Mouse (Mus musculus) layer of hippocampus, postnatal 14 days (tissue): Measurements from ENCODE around the gene Tiam1. TPM values are rescaled to one million over a fixed set of nuclear protein-coding genes. Genes with fewer than 3 reads are reported as not detected.

Source experiments
- DNase-seq, 2 experiments: peaks; one replicate each; pipeline ENCODE4 v3.0.0; 2021 to 2022; ENCODE audit warnings: low spot score in 2 of 2, mixed read lengths in 1 of 2
- total RNA-seq, 2 experiments: library from RNA; stranded (reverse); gene quantifications; 2 replicates each; pipeline ENCODE4 v1.2.3; 2021

Tiam1 gene
- total RNA-seq, 2 experiments from 2014 or later, result 72.9 to 90.5 TPM

DNA sequence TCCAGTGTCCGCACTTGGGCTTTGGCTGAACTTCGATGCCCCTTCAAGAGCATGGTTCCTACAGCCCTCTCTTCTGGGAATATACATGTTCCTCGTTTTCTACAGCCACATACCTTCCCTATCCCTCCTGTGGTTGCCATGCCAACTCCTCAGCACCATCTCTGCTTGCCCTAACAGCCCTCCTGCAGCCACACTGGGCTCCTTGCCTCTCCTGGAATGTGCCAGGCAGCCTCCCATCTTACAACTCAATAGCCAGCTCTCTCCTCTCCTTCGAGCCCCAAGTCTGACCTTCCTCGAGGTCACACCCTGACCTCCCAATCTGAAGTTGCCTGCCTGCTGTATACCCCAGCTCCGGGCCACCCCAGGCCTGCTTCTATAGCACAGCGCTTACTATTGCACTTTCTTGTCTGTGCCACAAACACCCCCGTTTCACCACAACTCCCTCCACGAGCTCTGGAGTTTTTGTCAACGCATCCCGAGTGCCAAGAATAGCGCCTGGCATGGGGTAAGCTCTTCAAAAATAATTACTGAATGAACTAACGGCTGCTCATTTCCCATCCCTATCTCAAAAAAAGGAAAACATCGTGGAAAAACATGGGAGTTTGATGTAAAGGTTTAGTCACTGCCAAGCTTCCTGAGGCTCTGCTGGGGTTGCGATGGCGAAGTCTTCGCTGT is 252.9 kb downstream of the Tiam1 start:
- DNase-seq, result no peak

DNA sequence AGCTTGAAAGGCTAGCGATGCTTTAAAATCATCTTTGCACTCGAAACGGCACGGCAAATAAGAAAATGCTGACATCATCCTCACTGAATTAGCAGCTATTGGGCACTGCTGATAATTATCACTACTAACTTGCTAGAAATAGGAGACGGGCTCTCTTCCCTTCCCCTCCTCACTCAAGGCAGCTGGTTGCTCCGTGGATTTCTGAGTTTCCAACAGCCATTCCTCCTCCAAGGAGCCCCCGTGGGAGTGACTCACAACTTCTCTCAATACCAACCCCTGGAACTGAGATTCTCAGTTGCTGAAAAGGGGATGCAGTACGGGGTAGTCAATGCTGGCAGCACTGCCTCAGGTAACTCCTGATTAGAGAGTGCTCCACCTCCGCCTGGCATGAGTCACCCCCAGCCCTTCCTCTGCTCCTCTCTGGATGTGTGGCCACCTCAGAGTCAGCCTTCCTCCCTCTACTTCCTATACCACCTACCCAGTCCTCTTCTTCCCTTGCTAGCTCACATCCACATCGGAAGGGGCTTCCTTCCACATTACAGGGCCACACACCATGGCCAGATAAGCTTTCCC is 253.6 kb downstream of the Tiam1 start:
- no peak for DNase-seq

DNA sequence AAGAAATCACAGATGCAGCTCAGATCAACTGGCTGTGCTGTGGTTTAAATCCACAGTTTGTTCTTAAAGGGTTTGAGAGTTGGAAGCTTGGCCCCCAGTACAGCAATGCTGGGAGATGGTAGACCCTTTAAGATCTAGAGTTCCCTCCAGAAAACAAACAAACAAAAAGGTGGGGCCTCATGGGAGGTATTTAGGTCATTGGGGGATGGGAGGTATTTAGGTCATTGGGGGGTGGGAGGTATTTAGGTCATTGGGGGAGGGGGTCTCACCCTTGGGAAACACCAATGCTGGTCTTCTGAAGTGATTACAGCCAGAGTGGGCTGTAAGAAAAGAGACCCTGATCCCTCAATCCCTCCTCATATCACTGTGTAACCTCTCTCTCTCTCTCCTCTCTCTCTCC is 257.0 kb downstream of the Tiam1 start:
- no peak for DNase-seq

DNA sequence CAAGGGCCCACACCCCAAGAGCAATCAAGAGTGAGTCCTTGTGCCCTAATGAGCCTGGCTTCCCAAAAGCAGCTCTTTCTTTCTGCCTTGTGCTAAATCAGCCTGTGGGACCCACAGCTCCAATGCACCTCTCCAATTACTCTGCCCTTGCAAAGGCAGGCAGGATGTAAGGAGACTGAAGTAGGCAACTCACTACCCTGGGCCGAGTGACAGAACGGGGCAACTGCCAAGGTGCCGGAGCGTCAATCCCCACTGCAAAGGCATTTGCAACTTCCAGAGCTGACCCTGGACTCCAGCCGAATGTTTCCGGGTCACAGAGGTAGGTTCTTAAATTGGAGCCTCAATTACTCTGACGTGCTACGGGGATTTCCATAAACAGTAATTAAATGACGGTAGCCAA is 257.9 kb downstream of the Tiam1 start:
- no peak for DNase-seq

DNA sequence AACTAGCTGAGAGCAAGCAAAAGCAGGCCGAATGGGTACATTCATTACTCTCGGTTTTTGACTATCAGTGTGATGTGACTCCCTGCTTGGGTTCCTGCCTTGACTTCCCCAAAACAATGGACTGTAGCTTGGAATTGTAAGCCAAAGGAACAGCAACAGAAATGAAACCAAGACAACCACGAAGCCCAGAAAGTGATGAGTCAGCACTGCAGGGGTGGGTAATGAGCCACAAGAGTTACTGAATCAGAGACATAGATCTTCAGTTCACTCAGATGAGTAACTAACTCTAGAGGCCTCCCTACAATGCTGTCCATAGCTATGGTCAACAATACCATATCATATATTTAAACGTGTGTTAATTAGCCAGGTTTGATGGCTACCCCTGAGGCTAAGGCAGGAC is 259.7 kb downstream of the Tiam1 start:
- no peak for DNase-seq

DNA sequence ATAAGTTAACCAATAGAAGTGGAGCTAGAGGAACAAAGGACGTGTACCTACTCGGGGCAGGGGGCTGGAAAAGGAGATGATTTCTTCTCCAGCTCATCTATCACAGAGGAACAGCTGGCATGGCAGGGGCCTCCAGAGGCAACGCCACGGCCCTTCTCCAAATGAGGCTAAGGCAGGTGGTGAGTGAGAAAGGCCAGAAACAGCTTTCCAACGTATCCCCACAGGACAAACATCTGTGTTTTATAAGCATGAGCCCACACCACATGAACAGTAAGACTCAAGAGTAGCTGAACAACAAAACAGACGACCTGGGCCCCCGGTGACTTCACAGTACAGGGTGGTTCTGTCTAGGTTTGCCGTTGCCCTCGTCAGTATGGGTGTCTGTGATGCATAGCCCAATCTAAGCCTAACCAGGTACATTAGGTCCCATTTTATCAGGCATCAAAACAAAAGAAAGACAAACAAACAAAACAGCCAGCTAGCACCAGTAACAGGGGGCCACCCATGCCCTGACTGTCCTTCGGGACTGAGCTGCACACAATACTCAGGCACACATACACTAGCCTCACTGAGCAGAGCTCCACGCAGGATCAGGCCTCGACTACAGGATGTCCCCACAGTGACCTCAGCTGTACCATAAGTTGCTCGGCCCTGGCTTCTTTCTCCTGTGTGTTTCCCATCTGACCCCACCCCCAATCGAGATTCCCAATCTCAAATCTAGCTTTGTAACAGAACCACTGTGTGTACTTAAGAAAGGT is 260.9 kb downstream of the Tiam1 start:
- no peak for DNase-seq

DNA sequence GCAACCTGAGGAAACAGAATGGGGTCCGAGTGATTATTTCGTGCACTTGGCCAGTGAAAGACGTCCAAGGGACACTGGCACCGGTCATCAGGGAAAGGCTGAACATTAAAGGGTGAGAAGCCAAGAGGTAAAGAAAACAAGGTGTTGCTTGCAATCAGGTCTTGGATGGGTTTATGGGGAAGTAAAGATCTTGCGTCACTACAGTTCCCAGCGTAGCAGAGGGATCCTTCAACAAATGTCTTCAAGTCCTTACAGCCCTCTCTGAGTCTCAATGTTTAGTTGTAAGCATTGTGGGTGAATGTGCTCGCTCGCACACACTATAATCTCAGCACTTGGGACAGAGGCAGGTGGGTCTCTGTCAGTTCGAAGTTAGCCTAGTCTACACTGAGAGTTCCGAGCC is 266.4 kb downstream of the Tiam1 start:
- no peak for DNase-seq

DNA sequence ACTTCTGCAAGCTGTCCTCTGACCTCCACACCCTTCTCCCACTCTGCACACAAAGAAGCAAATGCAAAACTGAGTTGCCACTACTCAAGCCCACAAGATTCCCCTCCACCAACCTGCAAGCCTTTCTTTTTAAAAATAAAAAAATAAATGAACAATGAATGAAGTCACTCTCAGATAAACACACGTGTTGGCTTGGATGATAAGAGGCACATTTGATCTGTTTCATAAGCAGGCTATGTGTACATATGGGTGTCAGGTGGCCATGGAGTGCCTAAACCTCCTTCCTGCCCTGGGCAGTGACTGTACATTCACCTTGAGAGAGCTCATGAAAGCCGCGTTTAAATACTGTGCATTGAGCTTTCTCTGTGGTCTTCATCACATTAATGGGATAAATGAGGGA is 267.5 kb downstream of the Tiam1 start:
- DNase-seq, result no peak

DNA sequence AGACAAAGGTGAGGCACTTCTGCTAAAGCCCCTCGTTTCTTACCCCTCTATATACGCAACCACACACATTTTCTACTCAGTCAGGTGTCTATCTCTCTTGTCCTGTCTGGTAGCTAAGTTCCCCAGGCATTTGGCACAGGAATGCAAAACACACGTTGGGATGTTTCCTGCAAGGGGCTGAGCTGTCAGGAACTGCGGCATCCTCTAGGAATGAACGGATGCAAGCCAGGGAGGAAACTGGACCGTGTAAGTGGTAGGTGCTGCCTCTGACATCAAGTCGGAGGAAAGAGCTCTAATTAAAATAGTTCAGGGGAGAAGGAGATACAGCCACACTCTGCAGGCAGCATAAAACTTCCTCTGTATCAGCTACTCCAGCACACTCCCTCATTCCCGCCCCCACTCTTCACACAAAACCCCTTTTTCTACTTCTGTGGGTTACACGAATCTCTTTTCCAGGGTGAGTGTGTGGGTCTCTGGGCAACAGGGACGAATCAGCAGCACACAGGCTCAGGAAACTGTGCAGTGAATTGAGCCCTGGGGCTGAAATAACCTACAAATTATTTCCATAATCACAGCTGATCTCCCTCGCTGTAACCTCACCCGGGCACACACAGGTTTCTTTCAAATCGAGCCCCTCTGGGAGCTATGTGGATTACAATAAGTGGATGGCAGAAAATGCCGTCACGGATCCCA is 269.4 kb downstream of the Tiam1 start:
- DNase-seq, result no peak

DNA sequence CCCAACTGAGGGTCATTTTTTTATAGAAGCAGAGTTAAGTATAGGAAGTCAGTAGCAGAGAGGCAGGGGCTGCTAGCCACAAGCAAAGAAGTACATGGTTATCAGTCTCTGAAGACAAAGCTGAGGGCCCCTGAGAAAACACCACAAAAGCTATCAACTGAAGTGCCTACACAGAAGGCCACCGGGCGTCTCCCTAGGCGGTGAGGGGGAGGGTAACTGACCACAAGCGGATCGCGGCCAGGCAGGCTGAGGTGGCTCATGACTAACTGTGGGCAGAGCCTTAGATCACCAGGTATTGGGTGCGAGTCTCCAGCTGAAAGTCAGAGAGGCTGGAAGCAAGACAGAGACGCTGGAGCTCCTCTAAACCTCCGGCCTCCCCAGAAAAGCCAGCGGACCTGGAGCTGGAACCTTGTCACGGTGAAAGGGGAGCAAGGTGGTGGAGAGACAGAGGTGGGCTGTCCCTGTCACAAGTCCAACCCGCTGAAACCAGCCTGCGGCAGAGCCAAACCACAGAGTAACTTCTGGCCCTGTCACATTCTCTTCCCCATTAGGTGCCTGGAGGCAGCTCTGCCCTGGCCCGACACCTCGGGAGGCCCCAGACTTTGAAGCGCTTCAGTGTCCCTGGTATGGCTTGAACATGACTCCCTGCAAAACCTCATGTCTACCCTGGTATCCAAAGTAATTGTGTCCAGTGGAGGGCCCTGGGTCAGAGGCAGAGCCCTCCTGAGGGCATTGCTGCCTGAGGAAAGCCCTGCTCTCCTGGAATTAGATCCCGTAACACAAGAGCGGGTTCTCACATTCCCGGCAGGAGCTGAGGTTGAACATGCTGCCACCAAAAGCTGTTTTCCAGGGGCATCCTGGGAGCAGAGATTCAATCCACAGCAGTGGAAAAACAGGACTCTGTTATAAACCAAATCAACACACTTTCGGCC is 271.3 kb downstream of the Tiam1 start:
- DNase-seq, result no peak

DNA sequence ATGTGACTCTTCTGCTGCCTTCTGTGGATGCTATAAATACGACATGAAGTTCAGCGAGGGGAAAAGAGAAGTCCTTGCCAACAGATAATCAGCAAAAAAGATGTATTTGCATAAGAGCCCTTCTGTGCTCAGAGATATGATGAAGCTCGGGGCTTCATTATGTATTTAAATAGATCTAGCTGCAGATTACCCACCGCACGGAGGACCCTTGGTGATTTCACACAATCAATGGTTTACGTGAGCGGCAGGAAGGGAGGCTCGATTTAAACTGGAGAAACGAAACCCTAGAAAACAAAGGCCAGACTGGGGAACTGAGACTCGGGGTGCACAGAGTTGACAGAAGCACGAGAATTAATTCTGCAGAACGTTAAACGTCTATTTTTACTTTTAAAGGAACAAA is 272.2 kb downstream of the Tiam1 start:
- DNase-seq, result peak in 1 of 2 experiments; percentile 20

DNA sequence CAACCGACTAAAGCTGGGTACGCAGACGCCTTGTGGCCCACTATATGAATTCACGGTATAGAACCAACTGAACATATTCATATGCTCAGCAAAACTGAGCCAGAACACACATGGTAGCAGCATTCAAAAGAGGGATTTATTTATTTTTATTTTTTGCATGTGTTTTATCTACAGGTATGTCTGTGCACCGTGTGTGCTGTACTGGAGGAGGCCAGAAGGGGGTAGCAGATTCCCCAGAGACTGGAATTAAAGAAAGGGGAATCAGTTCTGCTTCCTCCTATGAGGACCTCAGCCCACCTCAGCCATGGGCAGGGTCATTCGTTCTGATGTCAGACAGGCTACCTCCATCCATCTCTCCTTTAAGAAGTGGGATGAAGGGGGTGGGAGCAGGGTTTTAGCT is 273.5 kb downstream of the Tiam1 start:
- DNase-seq, result no peak

DNA sequence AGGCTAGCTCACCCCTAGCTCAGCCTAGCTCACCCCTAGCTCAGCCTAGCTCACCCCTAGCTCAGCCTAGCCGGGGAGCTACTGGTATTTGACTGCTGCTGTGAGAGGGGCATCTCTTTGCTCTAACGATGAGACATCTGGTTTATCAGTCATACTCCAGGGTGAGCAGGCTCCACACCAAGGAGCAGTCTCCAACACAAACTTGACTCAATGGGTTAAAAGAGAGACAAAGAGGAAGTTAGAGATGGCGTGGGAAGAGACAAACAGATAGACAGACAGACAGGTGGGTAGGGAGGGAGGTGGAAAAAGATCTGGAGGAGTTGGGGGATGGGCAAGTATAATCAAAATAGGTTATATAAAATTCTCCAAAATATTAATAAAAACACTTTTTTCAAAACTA is 275.1 kb downstream of the Tiam1 start:
- no peak for DNase-seq

DNA sequence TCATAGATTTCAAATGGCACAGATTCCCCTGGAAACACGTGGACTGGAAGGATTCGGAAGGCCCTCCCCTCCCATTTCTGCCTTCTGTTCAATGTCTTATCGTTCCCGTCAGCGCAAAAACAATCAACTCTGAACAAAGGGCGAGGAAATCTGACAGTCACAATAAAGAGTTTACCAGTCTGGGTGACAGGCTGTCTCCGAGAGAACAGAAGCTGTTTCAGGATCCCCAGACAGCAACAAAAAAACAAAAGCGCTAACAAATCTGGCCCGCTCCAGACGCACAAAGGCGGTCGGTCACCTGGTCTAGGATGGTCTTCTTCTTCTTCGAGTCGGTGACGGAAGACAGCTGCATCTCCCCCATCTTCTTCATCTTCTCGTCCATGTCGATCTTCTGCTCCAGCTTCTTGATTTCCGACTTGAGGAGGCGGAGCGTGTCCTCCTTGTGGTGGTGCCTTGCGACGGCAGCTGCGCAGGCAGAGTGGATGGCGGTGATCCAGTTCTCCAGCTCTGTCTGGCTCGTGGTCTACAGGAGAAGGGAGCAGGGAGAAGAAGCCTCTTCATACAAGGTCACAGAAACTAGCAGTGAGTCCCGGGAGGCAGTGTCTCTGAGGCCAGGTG is 276.2 kb downstream of the Tiam1 start:
- DNase-seq, result peak; percentile 53 to 62

DNA sequence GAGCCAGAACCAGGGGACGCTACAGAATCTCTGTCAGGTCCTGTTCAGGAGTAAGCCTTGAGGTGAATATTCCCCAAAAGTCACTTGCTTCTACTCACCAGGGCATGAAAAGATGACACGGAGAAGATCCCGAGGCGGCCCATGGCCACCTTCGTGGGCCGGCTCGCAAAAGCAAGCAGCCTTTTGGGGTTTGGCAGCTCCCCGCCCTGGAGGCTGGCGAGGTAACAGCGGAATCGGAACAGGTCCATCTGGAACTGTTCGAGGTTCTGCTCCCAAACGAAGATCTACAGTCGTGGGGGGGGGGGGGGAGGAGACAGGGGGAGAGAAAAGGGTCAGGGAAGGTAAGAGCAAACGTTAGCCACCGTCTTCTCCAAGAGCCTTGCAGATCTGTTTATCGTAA is 278.4 kb downstream of the Tiam1 start:
- no peak for DNase-seq

DNA sequence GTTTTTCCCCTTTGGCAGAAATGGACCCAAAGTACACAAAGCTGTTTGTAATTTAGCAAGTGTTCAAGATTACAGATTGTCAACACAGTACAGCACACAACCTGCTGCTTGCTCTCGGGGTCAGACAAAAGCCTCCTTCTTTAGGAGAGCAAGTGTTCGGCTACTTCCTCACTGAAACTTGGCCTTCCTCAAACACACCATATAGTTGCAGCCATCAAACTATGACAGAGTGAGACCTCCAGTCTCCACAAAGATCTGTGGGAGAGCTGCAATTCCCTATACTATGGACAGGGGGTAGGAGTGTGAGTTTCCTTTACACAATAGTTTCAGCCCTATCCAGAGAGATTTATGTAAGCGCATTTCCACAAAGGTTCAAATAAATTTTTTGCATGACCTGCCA is 278.9 kb downstream of the Tiam1 start:
- DNase-seq, result no peak

DNA sequence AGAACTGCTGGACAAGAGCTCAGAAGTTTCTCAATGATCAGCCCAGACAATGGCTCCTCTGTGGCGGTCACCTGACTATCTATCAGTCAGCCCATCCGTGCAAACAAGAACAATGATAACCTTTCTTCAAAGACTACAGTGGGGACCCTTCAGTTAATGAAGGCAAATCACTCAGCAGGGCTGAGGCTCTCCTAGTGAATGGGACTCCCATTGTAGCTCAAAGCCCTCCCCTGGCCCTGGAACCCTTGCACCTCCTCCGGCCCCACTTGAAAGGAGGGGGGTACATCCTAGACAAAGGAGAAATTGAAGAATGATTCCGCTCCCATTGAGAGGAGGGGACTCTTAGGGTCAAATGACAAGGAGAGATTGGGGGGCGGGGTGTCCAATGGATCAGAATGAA is 280.3 kb downstream of the Tiam1 start:
- no peak for DNase-seq

DNA sequence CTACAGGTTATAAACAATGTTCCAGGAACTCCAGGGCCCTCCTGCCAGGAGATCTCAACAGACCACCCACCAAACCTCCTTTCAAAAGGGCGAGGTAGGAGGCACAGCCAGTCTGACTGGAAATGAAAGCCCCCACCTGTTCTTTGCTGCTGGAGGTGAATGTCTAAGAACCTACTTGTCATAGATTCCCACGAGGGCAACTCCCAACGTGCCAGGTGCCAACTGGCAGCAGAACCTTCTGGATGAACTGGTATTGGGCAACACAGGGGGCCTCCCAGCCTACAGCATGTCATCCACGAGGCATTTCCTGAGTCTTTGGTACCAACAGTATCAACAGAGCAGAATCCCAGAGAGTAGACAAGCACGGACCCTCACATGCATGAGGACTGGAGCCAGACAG is 282.0 kb downstream of the Tiam1 start:
- no peak for DNase-seq

DNA sequence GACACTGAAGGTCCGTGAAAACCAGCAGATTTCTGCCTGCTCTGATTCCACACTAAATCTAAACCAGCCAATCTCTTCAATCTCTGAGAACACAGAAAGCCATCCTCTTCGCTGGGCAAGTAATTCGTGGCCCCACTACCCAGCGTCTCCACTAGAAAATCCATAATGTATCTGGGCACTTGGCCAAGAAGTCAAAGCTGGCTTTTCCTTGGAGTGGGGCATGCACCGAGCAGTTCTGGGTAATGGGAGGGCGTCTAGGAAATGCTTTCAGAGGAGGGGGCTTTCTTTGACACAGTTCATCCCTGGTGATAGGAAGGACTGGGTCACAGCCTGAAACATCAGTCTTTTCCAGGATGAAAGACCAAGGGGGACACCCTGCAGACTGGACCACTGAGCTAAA is 282.9 kb downstream of the Tiam1 start:
- DNase-seq, result no peak

DNA sequence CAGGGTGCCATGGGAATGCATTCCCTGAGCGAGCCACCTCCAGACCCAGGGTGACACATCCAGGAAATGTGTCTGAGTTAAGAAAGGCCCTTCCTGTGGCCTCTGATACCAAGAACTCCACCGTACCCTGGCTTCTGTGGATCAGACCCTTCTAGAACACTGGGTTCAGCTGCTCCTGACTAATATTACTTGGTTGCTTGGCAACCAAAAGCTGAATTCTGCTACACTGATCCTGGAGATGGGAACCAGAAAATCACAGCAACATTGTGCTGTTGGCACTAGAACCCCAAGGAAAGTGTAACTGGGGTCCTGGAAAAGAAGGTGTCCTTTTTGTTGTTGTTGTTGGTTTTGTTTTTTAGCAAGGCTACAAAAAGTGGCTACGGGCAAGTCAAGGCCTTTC is 285.9 kb downstream of the Tiam1 start:
- no peak for DNase-seq

DNA sequence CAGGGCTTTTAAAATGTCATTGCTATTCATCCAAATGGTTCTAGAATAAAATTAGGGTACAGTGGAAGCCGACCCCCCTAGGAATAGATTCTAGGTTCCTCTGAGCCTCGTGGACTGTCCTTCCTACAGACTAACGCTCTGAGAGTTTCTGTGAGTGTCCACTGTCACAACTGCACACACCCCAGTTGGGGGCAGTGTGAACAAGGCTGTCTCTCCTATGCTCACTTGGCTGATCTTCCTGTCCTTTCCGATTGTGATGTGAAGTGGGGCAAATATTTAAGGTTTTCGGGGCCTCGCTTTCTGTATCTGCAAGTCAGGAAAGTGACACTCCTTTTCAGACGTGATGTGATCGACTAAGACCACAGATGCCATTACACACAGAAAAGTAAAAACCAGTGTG is 288.8 kb downstream of the Tiam1 start:
- no peak for DNase-seq
